Mouse (Mus musculus) mouse trophoblast stem cell (cell line): ENCODE measurements around the gene Rep15.

Source experiments
- in situ Hi-C, 2 experiments: fragments of 300-500 bp; cut with MseI, MboI; formaldehyde crosslinking; loops; 2 replicates in 1 of 2; 3 replicates in 1 of 2; pipeline ENCODE4 v1.15.1; 2025

The Rep15 gene

DNA sequence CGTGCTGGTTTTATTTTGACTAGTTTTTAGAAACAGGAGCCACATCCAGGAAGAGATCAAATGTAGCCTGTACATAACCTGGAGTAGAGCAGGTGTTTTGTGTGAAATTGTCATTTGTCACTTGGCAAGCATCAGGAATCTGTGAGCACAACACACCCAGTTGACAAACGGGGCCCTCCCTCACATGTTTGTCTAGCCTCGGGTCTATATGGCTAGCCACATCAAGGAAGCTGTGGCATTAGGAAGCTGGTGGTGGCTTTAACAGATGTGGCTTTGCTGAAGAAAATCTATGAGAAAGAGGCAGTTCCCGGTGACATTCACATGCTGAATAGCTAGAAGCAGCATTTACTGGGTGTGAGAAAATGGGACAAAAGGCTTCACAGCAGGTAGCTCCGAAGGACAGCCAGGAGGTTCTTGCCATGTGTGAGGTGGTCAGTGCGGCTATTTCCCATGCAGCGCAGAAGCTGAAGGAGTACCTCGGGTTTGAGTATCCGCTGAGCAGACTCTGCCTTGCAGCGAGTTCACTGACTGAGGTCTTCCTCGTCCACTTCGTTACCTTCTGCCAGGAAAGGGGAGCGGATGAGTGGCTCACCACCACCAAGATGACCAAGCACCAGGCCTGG lies at the start of gene Rep15:
Rep15 (plus strand) TSS at position 282 of the 623 bp plus-strand sequence.
- in situ Hi-C loops: no loop called here

DNA sequence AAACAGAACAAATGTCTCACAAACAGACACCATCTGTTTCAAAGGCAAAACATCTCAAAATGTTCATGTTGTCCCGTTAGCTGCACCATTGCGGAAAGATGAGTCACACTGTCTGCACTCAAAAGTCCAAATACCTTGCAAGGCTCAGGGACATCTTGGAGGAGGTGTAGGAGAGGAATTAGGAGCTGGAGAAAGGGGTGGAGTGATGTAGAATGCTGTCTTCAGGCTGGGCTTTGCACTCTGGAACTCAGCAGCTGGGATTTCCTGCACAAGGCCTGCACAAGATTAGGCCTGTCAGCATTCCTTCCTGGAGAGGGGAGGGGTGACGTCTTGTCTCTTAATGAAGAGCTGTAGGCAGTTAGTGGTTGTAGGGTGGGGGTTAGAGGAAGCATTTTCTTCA lies 47.8 kb upstream of the Rep15 start:
- in situ Hi-C loops: loop anchor here in 1 of 2 experiments (10.0 kb wide), 1 partner anchor 120 kb away; no protein-coding TSS in a partner anchor

DNA sequence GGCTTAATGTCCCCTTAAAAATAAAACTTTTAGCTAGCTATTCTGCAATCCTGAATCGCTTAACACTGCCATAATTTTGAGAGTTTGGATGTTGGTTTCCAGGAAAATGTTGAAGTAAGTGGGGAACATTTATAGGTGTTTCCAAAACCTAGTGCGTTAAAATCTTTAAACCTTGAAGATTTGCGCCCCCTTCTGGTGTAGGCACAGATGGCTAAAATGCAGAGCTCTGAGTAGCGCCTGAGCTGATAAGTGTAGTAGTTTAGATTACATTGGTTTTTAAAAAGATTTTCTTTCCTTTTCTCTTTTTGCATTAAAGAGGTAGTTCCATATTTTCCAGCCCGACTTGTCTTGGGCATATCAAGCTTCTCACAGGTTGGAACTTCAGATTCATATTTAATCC lies 38.1 kb upstream of the Rep15 start:
- in situ Hi-C loops: loop anchor here (5.0 to 10.0 kb wide), 2 partner anchors 159 to 162 kb away; no protein-coding TSS in a partner anchor

DNA sequence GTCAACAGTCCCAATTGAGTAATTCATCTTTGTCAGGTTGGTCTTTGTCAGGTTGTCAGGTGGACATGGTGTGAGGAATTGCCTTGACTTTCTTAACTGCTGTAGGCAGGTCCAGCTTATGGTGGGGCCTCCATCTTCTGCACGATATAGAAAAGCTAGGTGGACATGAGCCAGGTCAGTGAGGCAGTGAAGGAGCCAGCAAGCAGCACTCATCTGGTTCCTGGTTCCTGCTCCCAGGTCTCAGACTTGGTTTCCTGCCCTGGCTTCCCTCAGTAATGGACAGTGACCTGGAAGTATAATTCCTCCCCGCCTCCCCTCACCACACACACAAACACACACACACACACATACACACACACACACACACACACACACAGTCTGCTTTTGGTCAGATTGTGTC lies 37.0 kb upstream of the Rep15 start:
- in situ Hi-C loops: loop anchor here in 1 of 2 experiments (10.0 kb wide), 1 partner anchor 161 kb away; no protein-coding TSS in a partner anchor

DNA sequence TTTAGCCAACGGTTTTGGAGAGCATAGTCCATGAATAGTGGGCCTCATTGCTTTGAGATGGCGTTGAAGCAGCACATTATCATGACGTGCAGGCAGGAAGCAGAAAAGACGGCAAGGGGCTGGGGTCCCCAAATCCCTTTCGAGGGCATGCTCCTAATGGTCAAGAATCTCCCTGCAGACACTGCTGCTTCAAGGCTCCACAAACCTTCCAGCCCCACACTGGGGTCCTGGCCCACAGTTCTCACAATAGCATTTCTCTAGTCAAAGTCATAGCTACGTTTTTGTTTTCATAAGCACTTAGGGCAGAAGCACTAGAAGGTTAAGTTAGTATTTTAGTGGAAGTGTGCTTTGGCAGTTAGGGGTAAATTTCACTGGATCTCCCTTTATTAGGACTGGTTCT lies 36.5 kb upstream of the Rep15 start:
- in situ Hi-C loops: loop anchor here in 1 of 2 experiments (10.0 kb wide), 1 partner anchor 161 kb away; no protein-coding TSS in a partner anchor

DNA sequence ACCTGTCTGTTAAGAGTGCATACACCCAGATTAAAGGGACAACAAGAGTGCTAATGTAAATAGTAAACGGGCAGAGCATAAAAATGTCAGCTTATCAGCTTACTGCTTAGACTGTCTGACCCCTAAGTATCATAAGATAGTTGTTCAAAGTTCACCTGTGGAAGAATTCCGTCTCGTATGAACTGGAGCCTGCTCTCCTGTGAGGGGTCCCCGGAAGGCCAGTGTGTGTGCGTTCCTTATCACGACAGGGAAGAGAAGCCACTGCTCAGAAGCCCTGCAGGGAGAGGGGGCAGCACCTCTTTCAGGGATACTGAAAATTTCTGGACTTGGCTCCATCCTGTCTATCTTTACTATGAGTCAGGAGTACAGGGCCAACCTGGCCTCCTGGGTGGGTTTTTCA lies 35.4 kb upstream of the Rep15 start:
- in situ Hi-C loops: loop anchor here in 1 of 2 experiments (10.0 kb wide), 1 partner anchor 162 kb away; no protein-coding TSS in a partner anchor

DNA sequence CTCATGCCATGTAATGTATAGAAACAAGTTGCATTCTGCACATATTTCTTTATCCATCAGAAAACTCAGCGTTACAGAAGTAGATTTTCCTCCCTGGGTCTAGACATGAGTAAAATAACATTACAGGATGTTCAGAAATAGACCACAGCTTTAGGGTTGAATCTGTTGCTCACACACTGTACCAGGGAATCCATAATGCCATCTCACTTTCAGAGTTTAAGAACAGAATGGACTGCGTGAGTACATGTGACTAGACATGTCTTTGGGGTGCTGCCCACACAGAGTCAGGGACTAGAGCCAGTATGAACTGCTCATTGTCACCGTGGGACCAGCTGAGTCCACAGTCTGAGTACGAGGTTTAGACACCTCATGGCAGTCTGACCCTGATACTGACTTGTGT lies 33.7 kb upstream of the Rep15 start:
- in situ Hi-C loops: loop anchor here in 1 of 2 experiments (10.0 kb wide), 1 partner anchor 164 kb away; no protein-coding TSS in a partner anchor

DNA sequence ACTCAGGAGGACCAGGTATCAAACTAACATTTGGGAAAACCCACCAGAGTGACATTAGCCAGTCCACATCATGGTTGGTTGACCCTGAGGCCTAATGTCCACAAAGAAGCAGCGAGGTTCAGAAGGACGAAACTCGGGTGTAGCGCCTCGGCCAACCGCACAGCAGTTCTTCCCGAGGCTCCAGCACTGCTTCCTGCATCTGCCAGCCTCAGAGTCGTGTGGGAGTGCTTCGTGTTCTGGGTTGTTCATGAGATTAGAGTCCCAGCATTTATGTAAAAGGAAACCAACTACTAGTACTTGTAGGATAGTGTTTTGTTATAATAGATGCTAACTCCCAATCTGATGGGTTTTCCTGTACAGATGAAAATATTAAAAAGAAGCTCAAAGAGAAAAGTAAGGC lies 33.1 kb upstream of the Rep15 start:
- in situ Hi-C loops: loop anchor here in 1 of 2 experiments (10.0 kb wide), 1 partner anchor 165 kb away; no protein-coding TSS in a partner anchor

DNA sequence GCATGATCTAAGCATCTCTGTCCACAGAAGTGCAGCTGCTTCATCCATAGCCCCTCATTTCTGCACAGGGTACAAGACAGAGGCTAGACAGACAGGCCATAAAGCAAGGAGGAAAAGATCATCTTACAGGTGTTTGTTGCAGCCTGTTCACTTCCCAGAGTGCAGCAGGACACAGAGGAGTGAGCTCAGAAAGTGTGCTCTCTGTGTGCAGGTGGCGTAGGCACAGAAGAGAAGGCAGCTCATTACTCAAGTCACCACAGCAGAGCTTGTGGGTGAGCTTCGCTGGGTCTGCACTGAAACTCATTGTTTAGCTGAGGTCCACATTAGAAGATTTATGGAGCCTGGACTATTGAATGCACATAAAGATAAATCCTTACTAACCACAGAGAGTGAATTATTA lies 32.6 kb upstream of the Rep15 start:
- in situ Hi-C loops: loop anchor here in 1 of 2 experiments (10.0 kb wide), 1 partner anchor 165 kb away; no protein-coding TSS in a partner anchor

DNA sequence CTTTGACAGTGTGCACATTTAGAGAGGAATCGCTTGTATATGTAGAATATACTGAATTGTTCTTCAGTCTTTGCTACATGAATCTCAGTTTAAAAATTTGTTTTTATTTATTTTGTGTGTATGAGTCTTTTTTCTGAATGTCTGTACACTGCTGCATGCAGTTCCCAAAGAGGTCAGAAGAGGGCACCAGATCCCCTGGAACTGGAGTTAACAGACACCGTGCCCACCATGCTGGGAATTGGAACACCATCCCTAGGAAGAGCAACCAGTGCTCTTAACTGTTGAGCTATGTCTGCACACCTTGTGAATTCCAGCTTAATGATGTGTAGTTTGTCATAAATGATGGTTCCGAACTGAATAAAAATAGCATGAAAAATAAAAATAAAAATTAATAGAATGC lies 24.2 kb upstream of the Rep15 start:
- in situ Hi-C loops: no loop called here

DNA sequence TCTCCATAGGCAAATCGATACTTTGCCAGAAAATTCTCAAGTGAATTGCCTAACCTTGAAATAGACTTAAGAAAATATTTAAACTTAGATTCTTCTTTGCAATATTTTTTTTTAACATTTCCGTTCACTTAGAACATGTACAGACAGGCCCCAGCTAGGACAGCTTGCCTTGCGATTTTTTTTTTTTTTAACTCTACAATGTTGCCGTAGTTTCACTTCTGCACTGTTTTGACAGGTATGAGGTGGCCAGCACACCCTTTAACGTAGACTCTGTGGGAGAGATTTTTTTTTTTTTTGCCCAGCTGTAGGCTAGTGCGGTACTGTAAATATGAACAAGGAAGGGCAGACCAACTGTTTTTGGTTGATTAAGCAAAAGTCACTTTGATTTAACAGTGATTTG lies 22.0 kb upstream of the Rep15 start:
- in situ Hi-C loops: no loop called here

DNA sequence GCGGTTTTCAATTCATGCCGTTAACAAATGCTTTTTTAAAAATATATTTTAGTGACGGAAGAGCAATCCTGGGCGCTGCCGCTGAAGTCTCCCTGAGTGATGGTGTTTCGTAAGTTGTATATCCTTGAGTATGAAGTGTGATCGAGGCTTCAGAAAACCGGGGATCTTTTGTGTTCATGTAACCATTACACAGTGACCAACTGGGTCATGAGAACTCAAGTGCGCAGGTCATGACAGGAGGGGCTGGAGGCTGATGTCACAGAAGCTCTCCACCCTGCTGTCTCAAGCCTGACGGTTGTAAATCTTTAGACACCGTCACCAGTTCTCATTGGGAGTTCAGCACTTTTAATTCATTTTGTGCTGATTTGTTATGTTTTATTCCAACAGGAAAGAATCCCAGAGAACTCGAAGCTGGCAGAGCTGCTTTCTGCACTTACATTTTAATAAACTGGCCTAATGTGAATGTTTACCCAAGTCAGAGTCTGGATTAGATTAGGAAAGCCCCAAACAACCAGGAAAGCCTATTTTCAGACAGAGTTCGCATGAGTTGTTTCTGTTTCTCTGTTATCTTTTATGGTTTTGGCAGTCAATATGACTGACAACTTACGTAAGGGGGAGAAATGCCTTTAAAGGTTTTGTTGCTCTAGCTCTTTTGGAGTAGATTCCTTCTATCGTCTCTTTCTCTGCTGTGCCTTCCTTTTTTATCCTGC lies 21.4 kb upstream of the Rep15 start:
- in situ Hi-C loops: no loop called here

DNA sequence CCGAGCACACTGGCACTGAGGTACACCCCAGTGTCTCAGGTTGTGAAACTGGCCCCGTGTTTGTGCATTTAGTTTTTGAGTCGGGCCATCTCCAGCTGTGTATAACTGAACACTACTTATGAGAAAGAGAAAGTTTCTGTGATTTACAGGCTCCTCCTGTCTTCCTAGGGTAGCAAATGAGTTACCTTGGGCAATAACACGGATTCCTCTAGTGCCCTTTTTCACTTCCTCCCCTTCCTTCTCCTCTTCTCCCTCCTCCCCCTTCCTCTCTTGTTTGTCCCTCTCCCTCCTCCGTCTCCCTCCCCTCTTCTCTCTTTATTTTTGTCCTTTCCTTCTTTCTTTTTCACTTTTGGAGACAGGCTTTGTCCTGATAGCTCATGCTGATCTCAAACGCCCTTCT lies 20.8 kb upstream of the Rep15 start:
- in situ Hi-C loops: no loop called here

DNA sequence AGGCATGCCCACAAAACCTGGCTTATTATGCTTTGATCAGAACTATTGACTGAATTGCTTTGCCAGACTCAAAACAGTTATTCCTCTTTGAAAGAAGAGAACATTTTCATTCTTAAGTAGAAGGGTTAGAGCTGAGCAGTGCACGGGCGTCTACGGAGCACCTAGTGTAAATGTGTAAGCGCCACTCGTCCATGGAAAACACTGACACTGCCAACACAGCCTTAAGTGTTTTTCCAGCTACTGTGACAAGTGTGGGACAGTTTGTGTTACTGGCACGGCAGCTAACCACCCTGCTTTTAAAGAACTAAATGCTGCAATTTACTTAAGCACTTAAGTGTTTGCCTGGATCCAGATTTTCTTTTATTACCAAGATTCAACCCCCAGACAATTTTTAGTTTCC lies 20.4 kb upstream of the Rep15 start:
- in situ Hi-C loops: no loop called here

DNA sequence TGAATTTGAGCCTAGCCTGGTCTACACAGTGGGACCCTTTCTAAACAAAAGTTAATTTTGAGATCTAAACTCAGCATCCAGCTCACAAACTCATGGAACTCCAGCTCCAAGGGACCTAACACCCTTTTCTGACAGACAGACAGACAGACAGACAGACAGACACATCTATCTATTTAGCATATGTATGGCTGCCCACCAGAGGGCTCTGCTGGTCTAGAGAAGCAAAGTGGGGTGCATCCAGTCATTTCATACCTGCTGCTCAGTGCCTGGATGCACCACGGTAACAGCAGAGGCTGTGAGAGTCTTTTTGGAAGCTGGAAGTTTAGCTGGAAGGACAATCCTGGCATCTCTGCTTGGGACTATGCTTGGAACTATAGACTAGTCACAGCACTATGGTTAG lies 18.8 kb upstream of the Rep15 start:
- in situ Hi-C loops: no loop called here

DNA sequence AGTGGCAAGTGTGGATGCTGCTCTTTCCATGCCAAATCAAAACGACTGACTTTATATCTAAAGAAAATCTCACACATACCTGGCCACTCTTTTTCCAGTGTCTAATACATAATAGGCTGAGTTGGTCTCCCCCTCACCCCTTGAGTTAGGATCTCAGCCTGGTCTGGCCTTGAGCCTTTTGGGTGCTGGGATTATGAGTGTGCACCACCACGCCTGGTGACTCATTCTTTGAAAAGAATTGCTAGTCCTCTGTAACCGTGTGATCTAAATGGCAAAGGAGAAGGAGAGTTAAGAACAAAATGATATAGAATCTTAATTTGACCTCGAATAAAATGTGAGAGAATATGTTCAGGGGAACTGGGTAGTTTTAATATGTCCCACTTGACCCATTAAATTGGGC lies 14.5 kb upstream of the Rep15 start:
- in situ Hi-C loops: no loop called here

DNA sequence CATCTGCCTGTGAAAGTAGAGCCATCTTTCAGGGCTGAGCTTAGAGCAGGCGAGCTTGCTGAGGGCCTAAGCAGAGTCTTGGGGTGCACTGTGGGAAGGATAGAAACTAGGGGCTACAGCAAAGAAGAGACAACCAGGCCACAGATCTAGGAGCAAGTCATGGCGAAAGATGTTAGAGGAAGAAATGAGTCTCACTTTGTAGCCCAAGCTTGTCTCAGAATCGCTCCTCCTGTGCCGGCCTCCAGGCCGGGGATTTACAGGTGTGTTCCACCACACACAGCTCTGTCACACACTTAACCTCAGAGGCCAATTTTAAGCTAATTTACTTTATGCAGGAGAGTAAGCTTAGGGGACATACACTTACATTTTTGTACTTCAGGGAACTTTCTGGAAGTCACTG lies 14.0 kb upstream of the Rep15 start:
- in situ Hi-C loops: no loop called here

DNA sequence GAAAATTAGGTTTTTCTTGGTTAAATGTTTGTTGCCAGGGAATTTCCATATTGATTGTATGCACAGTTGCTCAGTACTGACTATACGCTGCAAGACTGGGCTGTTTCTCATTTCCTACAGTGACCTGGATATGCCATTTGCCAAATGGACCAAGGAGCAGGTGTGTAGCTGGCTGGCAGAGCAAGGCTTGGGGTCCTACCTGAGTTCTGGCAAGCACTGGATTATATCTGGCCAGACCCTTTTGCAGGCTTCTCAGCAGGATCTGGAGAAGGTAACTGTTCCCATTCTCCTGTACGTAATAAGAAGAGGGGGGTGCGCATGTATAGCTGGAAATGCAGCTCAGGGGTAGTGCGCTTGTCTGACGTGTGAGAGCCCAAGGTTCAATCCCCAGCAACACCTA lies 11.2 kb upstream of the Rep15 start:
- in situ Hi-C loops: no loop called here

DNA sequence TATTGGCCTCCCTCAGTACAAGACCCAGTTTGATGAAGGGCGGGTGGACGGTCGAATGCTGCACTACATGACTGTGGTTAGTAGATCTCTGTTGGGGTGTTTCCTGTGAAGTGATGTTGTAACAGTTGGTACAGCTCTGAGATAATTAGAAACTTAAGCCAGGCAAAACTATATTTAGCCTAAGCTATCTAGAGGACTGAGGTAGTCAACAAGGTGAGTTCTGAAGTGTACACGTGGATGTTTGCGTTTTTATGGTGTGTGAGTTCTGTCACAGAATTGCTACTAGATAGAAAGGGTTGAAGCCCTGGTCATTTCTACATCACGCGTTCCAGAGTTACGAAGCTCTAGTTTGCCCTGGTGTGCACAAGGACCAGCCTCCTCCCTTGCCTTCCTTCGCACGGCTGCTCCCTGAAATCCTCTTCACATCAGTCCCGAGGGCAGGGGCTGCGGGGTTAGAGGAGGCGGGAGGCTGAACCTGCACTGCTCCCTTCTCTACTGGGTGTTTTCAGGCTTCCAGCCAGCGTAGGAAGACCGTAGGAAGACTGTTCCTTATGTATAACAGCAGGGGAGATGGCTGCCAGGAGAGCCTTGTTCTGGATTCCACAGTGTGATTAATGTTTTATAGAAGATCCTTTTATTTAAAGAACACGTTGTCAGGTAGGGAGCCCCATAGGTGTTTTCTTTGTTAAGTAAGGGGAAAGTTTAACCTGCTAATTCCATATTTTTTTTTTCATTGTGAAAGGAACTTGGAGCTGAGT lies 9.8 kb upstream of the Rep15 start:
- in situ Hi-C loops: no loop called here

DNA sequence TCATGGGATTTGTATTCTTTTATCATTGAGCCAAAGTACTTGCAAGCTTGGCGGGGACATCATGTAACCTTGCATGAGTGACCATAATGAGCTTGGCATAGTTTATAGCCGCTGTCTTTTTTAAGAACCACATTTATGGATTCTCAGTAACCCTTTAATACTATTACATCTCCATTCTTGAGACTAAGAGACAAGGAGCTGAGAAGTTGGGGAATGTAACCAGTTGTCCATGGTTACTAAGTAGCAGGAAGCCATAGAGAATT lies 9.3 kb upstream of the Rep15 start:
- in situ Hi-C loops: no loop called here

DNA sequence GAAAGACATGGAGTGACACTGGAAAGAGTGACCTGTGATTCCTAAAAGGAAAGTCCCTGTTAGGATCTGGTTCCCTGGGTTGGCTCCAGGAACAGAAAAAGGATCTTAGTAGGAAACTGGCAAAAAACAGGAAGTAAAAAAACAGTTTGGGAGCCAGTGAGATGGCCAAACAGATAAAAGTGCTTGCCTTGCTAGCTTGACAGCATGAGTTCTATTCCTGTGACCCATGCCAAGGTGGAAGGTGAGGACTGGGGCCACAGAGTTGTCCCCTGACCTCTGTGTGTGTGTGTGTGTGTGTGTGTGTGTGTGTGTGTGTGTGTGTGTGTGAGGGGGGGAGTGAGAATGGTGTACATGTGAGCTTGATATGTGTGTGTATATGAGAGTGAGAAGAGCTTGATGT lies 8.8 kb upstream of the Rep15 start:
- in situ Hi-C loops: no loop called here

DNA sequence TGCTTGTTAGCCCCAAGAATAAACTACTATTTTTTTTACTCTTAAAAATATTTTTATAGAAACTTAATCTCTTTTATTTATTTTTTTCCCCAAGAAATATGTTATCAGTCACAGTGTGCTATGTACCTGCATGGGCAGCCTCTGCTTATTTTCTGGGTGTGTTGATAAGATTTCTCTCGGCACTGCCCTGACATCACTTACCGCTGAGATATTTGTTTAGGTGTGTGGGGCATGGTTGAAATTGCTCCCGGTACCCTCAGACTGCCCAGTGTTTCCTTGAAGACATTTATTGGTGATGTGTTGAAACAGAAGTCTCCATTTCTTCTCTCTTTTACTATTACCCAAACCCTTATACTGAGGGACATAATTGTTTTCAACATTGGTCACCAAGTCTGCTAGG lies 7.6 kb upstream of the Rep15 start:
- in situ Hi-C loops: no loop called here

DNA sequence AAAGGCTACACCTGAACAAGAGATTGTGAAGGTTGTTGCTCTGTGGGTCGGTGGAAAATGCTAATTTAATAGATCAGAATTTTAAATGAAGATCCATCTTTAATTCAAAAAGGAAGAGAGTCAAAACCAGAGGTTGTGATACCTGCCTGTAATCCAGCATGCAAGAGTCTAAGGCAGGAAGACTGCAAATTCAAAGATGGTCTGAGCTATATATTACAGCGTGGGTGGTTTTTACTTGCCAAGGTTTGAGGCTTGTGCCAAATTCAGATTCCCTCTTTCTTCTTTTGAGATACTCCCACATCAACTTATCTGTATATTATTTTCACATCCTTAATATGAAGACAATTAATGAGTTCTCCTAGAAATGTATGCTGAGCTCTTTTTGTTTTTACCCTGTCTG lies 4.0 kb upstream of the Rep15 start:
- in situ Hi-C loops: no loop called here
